Mouse (Mus musculus): ENCODE data around the gene Gm7271. TPM values are rescaled to one million over a fixed set of nuclear protein-coding genes. Genes with fewer than 3 reads are reported as not detected.

Gm7271 gene
- not detected in 2 replicates for total RNA-seq (2021)
- long read RNA-seq, experiment 1 = 0 reads
- long read RNA-seq, experiment 2 = 0 reads

- DNase-seq = no peak
These were observed at the start of gene Gm7271 for GRCm38 (mm10) chr5:76483811-76484210. TSS of gene Gm7271 (plus strand) at chr5:76484040.

GRCm38 (mm10) chr5:76437100-76437499 is 46.7 kb upstream of the Gm7271 start:
- no peak for DNase-seq

GRCm38 (mm10) chr5:76437696-76438095 is 46.1 kb upstream of the Gm7271 start:
- no peak for DNase-seq

- peak; percentile 12 for DNase-seq
These were observed 42.4 kb upstream of the Gm7271 start for GRCm38 (mm10) chr5:76441431-76441830.

- DNase-seq = no peak
These were observed 8.9 kb upstream of the Gm7271 start for GRCm38 (mm10) chr5:76474931-76475330.

GRCm38 (mm10) chr5:76476873-76477272 is 7.0 kb upstream of the Gm7271 start:
- DNase-seq = no peak

GRCm38 (mm10) chr5:76477764-76478163 is 6.1 kb upstream of the Gm7271 start:
- DNase-seq = no peak

GRCm38 (mm10) chr5:76495126-76495525 is 11.3 kb downstream of the Gm7271 start:
- no peak for DNase-seq

GRCm38 (mm10) chr5:76522446-76522845 is 38.6 kb downstream of the Gm7271 start:
- no peak for DNase-seq

GRCm38 (mm10) chr5:76524623-76525022 is 40.8 kb downstream of the Gm7271 start:
- no peak for DNase-seq

GRCm38 (mm10) chr5:76525066-76525465 is 41.2 kb downstream of the Gm7271 start:
- DNase-seq = peak; percentile 34

- no peak for DNase-seq
These were observed 42.0 kb downstream of the Gm7271 start for GRCm38 (mm10) chr5:76525829-76526228.

- DNase-seq = peak; percentile 96
These were observed 45.3 kb downstream of the Gm7271 start, which contains the start of gene Exoc1 for GRCm38 (mm10) chr5:76529040-76529703. TSS of gene Exoc1 (plus strand) at chr5:76529311.

- DNase-seq = no peak
These were observed 45.8 kb downstream of the Gm7271 start for GRCm38 (mm10) chr5:76529704-76530066.

GRCm38 (mm10) chr5:76533186-76533585 is 49.3 kb downstream of the Gm7271 start:
- DNase-seq = no peak

- DNase-seq = peak; percentile 23
These were observed 52.4 kb downstream of the Gm7271 start for GRCm38 (mm10) chr5:76536231-76536630.

- DNase-seq = no peak
These were observed 53.7 kb downstream of the Gm7271 start for GRCm38 (mm10) chr5:76537578-76537977.

- peak; percentile 73 for DNase-seq
These were observed 56.3 kb downstream of the Gm7271 start for GRCm38 (mm10) chr5:76540181-76540580.

- DNase-seq = no peak
These were observed 57.0 kb downstream of the Gm7271 start for GRCm38 (mm10) chr5:76540842-76541241.

GRCm38 (mm10) chr5:76543200-76543599 is 59.4 kb downstream of the Gm7271 start:
- DNase-seq = no peak

- no peak for DNase-seq
These were observed 66.6 kb downstream of the Gm7271 start for GRCm38 (mm10) chr5:76550426-76550825.

- peak; percentile 84 for DNase-seq
These were observed 81.5 kb downstream of the Gm7271 start for GRCm38 (mm10) chr5:76565321-76565720.

Measured in adrenal gland, postnatal 14 days (tissue).